Mouse (Mus musculus) kidney, adult 11 months (tissue): Measurements from ENCODE around the gene Dnajc6.

ENCODE experiments used
- DNase-seq: peaks from one replicate; pipeline ENCODE4 v3.0.0; 2022

The Dnajc6 gene

GRCm38 (mm10) chr4:101572142-101572541, 75.7 kb downstream of the Dnajc6 start:
- DNase-seq: no peak

DNA sequence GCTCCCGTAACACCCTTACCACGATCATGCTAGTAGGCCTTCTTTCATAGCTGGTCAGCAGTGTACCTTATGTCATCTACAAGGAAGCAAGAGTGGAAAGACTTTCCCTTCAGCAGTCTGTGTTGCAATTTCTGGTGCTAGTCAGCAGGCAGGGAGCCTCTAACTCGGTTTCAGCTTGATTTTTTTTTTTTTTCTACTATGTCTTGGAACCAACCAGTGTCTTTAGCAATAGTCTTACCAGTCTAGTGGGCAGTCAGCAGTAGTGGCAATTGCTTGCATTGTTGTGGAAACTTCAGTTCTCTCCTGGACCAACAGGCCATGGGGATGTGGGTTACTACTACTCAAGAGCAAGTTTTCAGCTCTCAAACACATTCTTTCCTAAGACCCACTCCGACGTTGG, 78.9 kb downstream of the Dnajc6 start:
- DNase-seq: no peak

DNA sequence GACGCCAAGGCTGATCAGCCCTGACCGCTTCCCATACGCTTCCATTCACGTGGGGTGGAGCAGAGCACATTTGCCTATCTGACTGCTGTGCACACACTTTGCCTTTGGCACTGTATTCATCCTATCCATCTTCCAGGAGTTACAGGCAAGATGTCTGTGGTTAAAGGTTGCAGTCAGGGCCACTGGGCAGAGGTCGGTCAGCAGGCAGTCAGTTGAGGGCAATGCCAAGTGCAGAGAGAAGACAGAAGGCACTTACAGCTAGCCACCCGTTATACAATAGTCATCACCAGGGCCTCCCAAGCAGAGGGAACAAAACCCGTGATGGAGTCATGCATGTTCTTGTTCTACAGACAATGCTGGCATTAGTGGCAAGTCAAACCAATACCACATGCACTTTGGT, 82.3 kb downstream of the Dnajc6 start:
- peak; percentile 70 for DNase-seq

GRCm38 (mm10) chr4:101579517-101579916, 83.1 kb downstream of the Dnajc6 start:
- DNase-seq: no peak

GRCm38 (mm10) chr4:101581156-101581555, 84.7 kb downstream of the Dnajc6 start:
- DNase-seq: no peak

DNA sequence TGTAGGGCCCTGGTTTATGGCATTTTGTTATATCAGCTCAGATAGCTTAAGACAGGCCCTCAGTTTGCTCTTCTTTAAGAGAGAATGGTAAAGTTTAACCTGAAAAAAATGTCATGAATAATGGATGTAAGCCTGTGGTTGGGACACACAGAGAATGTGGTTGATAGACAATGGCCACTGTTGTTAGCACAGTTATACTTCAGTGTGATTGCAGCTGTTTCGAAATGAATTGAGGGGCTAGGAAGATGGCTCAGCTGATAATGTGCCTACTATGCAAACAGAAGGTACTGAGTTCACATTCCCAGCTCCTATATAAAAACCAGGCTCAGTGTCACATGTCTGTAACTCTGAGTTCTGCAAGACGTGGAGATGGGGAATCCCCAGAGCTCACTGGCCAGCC, 86.4 kb downstream of the Dnajc6 start:
- no peak for DNase-seq

DNA sequence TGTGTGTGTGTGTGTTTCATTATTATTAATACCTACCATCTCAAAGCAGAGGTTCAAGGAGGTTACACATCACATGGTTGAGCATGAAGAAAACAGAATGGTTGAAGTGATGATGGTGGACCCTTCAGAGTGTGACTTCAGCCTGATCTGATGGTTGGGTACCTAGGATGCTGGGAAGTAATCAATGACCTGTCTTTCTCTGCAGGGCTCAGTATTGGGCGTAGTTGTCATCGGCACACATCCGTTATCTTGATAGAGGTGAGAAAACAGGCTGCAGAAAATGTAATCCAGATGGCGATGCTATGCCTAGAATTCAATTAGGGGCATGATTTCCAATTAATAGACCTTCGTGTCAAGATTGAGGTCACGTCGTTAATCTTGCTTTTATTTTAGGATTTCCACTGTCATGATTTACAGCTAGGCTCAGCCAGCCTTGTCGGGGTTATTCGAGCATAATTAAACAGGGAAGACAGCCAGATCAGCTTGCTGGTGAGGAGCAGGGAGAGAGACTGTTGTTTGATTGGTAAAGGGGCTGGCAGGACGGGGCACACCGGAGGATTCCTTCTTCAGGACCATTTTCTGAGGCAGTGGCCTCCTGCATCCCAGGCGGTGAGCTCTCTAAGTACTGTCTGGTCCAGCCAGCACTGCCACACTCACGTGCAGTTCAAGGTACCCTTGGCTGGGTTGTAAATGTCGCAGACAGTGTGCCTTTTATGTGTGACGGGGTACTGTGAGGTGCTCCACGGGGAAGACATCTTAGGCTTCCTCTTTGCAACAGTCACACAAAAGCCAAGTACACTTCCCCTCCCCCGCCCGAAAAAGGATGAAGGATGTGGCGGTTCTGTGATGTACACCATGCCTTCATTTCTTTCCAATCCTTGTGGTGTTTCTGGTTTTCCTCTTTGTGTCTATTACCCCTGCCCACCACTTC, 88.3 kb downstream of the Dnajc6 start:
- DNase-seq: no peak

GRCm38 (mm10) chr4:101585455-101586184, 89.2 kb downstream of the Dnajc6 start:
- no peak for DNase-seq

DNA sequence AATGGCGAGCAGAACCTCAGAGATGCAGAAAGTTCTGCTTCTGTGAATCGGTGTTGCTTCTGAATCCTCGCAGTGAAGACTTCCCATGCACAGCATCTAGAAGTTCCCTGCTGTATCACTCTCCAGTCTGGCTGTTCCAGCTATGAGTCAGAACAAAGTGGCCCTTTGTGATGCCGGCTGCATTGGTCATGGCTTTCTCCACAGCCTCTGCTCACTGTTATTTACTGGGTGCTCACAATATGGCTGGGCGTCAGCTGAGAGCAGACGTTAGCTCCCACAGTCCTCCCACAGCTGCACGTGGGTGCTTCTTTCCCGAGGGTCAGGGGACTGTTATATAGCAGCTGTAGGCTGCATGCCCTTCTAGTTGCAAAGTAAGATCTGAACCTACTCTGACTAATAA, 92.5 kb downstream of the Dnajc6 start:
- DNase-seq: no peak

- no peak for DNase-seq
Observed at GRCm38 (mm10) chr4:101589771-101590170, 93.3 kb downstream of the Dnajc6 start.

DNA sequence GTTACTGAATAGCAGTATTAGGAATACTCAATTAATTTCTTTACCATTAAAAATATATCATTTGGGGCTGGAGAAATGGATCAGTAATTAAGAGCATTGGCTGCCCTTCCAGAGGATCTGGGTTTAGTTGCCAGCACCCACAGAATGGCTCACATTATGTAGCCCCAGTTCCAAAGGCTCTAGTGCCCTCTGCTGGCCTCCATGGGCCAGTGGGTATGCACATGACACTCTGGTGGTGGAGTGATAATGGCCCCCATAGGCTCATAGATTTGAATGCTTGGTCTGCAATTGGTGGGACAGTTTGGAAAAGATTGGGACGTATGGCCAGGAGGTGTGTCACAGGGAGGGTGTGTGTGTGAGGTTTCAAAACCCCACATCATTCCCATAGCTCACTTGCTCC, 95.0 kb downstream of the Dnajc6 start:
- no peak for DNase-seq

DNA sequence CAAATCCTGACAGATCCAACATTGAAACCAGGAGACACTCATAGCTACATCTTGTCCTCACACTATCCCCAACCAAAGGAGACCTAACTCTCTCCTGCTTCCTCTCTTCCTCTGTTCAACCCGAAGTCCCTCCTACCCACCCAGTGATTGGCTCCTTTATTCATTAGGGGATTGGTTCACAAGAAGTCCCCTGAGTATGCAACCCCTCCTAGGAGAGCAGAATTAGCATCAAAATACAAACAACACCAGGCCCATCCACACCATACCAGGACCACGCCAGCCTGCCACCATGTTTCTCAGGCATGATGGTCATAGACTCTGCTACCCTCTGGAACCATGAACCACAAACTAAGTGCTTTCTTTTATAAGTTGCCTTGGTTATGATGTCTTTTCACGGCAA, 96.0 kb downstream of the Dnajc6 start:
- no peak for DNase-seq

- no peak for DNase-seq
Observed at GRCm38 (mm10) chr4:101601758-101602157, 105.3 kb downstream of the Dnajc6 start.

- DNase-seq: no peak
Observed at GRCm38 (mm10) chr4:101603635-101604034, 107.2 kb downstream of the Dnajc6 start.

- DNase-seq: no peak
Observed at GRCm38 (mm10) chr4:101616520-101616919, 120.1 kb downstream of the Dnajc6 start.

DNA sequence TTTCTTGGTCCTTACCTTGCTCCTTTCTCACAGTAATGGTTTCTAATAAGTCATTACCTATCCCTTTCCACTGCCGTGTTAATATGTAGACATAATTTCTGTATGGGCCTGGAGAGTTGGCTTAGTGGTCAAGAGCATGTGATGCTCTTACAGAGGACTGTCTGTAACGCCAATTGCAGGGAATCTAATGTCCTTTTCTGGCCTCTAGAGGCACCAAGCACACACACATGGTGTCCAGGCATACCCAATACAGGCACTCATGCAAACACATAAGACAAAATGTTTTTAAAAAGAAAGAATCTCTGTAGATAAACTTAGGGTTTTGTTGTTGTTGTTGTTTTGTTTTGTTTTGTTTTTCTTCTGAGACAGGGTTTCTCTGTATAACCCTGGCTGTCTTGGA, 121.3 kb downstream of the Dnajc6 start:
- no peak for DNase-seq

GRCm38 (mm10) chr4:101620206-101620605, 123.8 kb downstream of the Dnajc6 start:
- DNase-seq: no peak

DNA sequence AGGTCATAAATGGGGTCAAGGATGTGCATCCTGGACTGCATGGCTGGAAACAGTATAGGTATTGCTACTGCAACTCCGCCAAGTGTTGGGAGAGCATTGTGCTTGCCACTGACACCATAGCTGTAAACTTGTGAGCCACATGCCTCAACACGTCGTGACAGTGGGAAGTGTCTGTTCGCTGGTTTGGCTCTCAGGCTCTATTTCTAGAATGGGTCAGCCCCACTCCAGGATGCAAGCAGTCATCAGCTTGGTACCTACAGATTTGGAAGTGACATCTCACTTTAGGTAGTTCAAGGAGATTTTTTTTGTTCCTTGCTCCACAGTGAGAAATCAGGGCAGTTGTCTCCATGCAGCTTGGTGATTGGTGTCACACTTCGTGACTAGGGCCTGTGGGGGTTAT, 124.8 kb downstream of the Dnajc6 start:
- no peak for DNase-seq

DNA sequence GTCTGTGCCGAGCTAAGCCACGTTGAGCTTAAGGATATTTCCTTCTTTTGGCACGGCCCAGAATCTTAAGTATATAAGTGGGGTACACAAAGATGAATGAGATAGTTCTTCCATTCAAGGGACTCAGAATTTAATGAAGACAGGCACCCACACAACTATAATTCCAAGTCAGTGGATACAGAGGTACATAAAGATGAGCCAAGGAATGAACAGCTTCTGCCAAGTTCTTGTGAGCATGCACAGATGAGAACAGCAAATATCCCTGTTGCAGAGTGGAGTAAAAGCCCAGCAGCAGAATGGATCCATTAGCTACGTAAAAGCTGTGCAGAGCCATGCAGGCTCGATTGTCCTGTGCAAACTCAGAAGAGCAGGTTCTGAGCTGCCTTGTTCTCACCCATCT, 128.8 kb downstream of the Dnajc6 start:
- no peak for DNase-seq

- DNase-seq: no peak
Observed at GRCm38 (mm10) chr4:101635596-101635995, 139.1 kb downstream of the Dnajc6 start.

DNA sequence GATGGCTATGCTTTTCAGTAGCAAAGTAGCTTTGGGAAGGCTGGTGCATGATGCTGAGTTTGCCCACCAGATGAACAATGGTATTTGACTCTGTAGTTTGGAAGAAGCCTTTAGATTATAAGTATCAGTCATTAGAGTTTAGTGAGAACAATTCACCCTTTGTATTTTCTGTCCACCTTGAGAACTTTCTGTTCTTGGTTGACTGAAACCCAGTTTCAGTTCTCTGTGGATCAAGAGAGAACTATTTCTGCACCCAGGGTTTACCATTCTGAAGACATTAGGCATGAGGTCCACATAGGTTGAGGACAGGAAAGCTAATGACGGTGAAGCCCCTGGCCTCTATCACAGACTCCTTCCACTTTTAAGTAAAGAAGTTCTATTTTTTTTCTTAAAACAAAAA, 141.0 kb downstream of the Dnajc6 start:
- no peak for DNase-seq

GRCm38 (mm10) chr4:101640631-101641030, 144.2 kb downstream of the Dnajc6 start:
- no peak for DNase-seq

- DNase-seq: no peak
Observed at GRCm38 (mm10) chr4:101642708-101643107, 146.3 kb downstream of the Dnajc6 start.

DNA sequence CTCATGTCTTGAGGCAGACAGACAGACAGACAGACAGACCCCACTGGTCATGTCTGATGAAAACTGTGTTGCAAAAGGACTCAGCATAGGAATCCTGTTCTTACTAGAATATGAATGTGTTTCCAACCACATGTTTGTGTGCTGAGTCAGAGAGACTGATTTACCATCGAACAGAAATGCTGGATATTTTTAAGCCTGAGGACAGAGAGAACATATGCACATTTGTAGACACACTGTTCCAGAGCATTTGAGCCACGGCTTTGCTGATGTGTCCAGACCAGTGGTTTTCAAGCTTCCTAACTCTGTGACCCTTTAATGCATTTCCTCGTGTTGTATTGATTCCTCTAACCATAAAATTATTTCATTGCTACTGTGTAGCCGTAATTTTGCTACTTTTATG, 146.8 kb downstream of the Dnajc6 start:
- no peak for DNase-seq
